ENCODE assay signal across 12 mouse cellular contexts in genomic region chr5:38048177-38048576, GRCm38 (mm10). TPM values are rescaled to one million over a fixed set of nuclear protein-coding genes. Genes with fewer than 3 reads are reported as not detected.
A peak's percentile ranks its signal among the peaks of the same experiment; 100 is the strongest.
DNase-seq lines count a peak whose midpoint lies in the region; ATAC-seq and TF ChIP-seq lines count a peak whose summit lies in the region.
"Had no signal": no experiment of that assay in that cellular context is flagged by ENCODE, and none has a peak within 500 bp of the region (broad histone marks: within the 10 kb centered on the region; RNA-seq: fewer than 3 reads in every experiment).

No protein-coding gene starts in this region.

- no peak overlapping the region for H3K27ac ChIP-seq in liver, embryonic 11.5 days (ENCODE audit: low read depth, low read length)
- no peak overlapping the region for H3K27ac ChIP-seq in cortical plate, adult 2 months (ENCODE audit: insufficient read depth, low read length)

- ATAC-seq in liver, embryonic 11.5 days (replicated peaks; ENCODE audit: low FRiP score) = no peak
- peak; percentile 63 for ATAC-seq in megakaryocyte, adult 5-6 weeks (ENCODE audit: poor library complexity, severe bottlenecking)
- ATAC-seq: inflammation-experienced regulatory T-cells, adult 6 months had no signal

- no peaks in the 10 kb centered on the region for H3K9me3 ChIP-seq in liver, embryonic 11.5 days (ENCODE audit: control insufficient read depth, low read length)

- no peaks in the 10 kb centered on the region for H3K36me3 ChIP-seq in liver, embryonic 11.5 days (ENCODE audit: control insufficient read depth, insufficient read depth, low read length)

- TF ChIP-seq CTCF in cortical plate, adult 2 months (IDR thresholded peaks at IDR 0.05; ENCODE audit: extremely low read depth, insufficient read depth, low read length) = 0 out of 2 replicates have a peak, but pooled peaks have one; percentile 7

- peak; percentile 38 for DNase-seq in embryo, embryonic 10 days (ENCODE audit: low spot score)
- no peak for DNase-seq in embryo, embryonic 11 days
- peak; percentile 7 for DNase-seq in liver
- DNase-seq in liver, embryonic 11.5 days (ENCODE audit: low spot score) = no peak
- no peak for DNase-seq in right cerebral cortex, postnatal 14 days
- DNase-seq in spleen, adult 12 weeks (ENCODE audit: low spot score) = no peak
- DNase-seq: adrenal gland, adult 8-10 months; B cell, adult 2 months; heart, postnatal 14 days had no signal

- no peak overlapping the region for H3K9ac ChIP-seq in liver, embryonic 11.5 days (ENCODE audit: low read depth, low read length)

- H3K27me3 ChIP-seq in liver, embryonic 11.5 days (replicated peaks; ENCODE audit: control insufficient read depth, insufficient read depth, low read length) = no peaks in the 10 kb centered on the region

- no peaks in the 10 kb centered on the region for H3K4me1 ChIP-seq in liver, embryonic 11.5 days (replicated peaks; ENCODE audit: control insufficient read depth, insufficient read depth, low read length)
- H3K4me1 ChIP-seq in cortical plate, adult 2 months (ENCODE audit: control insufficient read depth, insufficient read depth, low read length) = no peaks in the 10 kb centered on the region

- H3K4me2 ChIP-seq in liver, embryonic 11.5 days = no peak overlapping the region

- H3K4me3 ChIP-seq in liver, embryonic 11.5 days (ENCODE audit: low read depth, low read length) = no peak overlapping the region
- H3K4me3 ChIP-seq in cortical plate, adult 2 months (ENCODE audit: insufficient read depth, low read length) = no peak overlapping the region

- WGBS in liver, embryonic 11.5 days = 31% methylated on average over 3 of the region's 3 CpGs

- TF ChIP-seq POLR2A in cortical plate, adult 2 months (IDR thresholded peaks at IDR 0.05; ENCODE audit: extremely low read depth, insufficient read depth, low read length) = no peak

RNA-seq across cellular contexts. Expression of gene Stx18, which starts 9.6 kb away (rescaled TPM):
- polyA plus RNA-seq in liver, embryonic 11.5 days (2014; fragmentation: Nextera tagmentation; extraction: Ambion mirVana) = 29.5 and 30.1 TPM in 2 replicates
- 47.3 and 50.4 TPM in 2 replicates for polyA plus RNA-seq in cortical plate, adult 2 months (2012; rRNA removed)
- total RNA-seq in megakaryocyte, adult 5-6 weeks (2015) = 22.8 and 28.6 TPM in 2 replicates
- total RNA-seq in megakaryocyte, adult 5-6 weeks (2017) = 36.1 and 49.0 TPM in 2 replicates

Comparison
In these comparisons a context has a peak if more than half of its experiments do, and no peak if none do; other contexts are left out.
1. DNase-seq: peak in embryo, embryonic 10 days (single experiment) and liver (single experiment); none in embryo, embryonic 11 days (single experiment), liver, embryonic 11.5 days (single experiment), right cerebral cortex, postnatal 14 days (single experiment) and spleen, adult 12 weeks (single experiment).